Mouse (Mus musculus) cerebellum, adult 11-12 months (tissue): ENCODE data around the gene Trim66.

Source experiments
- DNase-seq: peaks from one replicate; pipeline ENCODE4 v3.0.0; 2022

The Trim66 gene

DNA sequence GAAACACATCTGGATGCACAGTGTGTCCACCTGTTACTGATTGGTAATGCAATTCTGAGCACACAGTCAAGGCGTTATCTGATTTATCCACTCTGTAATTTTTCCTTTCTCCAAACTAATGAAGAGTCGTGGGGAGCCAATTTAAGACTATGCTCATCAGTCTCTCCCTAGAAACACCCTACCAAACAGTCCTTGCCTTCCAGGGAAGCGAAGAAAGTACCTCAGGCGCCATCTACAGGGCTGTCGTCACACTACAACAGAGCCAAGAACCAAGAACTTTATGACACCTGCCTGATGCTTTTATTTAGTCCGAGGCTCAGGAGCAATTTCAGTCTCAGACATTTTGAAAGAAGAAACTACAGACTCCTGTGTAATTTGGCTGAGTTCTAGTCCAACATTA, 62.9 kb downstream of the Trim66 start:
- DNase-seq, result no peak

GRCm38 (mm10) chr7:109442739-109443138, 65.2 kb downstream of the Trim66 start:
- DNase-seq, result no peak

GRCm38 (mm10) chr7:109440697-109441269, 67.2 kb downstream of the Trim66 start:
- DNase-seq, result no peak

GRCm38 (mm10) chr7:109438781-109439591, 68.9 kb downstream of the Trim66 start, which contains the start of gene Stk33:
Gene Stk33 (minus strand): TSS chr7:109439081.
- no peak for DNase-seq

- no peak for DNase-seq
Measured at GRCm38 (mm10) chr7:109424422-109425159, 83.3 kb downstream of the Trim66 start.

DNA sequence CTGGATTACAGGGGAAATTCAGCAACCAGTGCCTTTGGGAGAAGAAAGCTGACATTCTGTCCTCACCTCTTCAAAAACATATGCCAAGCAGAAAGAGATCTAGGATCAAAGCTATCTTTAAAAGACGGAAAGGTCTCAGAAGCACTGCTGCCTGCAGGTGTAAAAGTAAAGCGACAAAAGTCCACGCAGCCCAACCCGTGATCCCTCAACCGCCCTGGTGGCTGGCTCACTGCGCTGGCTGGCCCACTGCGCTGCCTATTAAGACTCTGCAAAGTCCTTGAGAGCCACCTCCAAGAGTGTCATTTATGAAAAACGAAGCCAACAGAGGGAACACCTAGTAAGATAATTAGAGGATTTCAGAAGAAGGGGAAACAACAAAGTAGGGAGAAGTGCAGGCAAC, 85.1 kb downstream of the Trim66 start:
- DNase-seq, result no peak

DNA sequence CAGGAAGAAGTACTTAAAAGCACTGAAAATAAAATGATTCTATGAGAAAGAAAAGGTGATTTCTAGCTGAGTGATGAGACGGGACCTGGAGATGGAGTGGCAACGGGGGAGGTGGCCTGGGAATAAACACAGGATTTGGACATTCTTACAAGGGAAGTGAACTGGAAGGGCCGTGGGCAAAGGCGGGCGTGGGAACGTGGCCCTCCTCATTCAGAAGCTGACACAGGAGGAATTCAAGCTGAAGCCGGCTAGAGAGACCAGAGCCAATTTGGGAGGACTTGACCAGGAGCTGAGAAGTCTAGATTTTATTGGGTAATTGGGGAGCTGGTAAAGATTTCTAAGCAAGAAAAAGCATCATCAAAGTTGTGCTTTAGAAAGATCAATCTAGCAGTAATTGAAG, 102.4 kb downstream of the Trim66 start:
- DNase-seq, result no peak

DNA sequence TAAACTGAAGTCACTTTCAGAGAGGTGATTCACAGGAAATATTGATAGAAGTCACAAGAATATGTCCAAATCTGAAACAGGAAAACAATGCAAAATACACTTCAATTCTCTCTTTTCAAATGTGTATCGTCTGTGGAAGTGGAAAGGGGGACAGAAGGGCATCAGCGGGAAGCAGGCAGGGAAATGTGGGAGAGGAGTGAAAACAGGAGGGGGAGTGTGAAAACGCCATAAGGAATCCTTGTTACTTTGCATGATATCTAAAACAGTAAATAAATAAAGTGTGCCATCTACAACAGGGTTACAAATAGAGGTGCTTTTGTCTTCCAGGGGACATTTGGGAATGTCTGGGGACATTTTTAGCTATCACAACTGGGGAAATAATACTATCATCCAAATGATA, 108.6 kb downstream of the Trim66 start:
- DNase-seq, result peak; percentile 55
